Mouse (Mus musculus): Measurements from ENCODE around the gene Bst2. TPM values are rescaled to one million over a fixed set of nuclear protein-coding genes. Genes with fewer than 3 reads are reported as not detected.
"Not testable (repeated sequence)": the region's sequence is repeated elsewhere in the genome, so short reads cannot be mapped to it uniquely, and the experiment has no call there.

Bst2 gene
- polyA plus RNA-seq, 1 experiment: 369 TPM

GRCm38 (mm10) chr8:71525226-71526050 is 11.8 kb downstream of the Bst2 start, which contains the start of gene Ccdc194:
TSS of gene Ccdc194 (minus strand) at chr8:71525711.
- Histone ChIP-seq H3K4me3 (ENCODE audit: insufficient read depth, low read length) (no peak within 1 kb of the TSS), H3K27ac (ENCODE audit: insufficient read depth, low read depth, low read length) (peak within 1 kb of the TSS; percentile 59), H3K4me1 (ENCODE audit: control insufficient read depth, insufficient read depth, low read length) (peaks cover 50% of the 10 kb centered on the region)
- TF ChIP-seq CTCF (IDR thresholded peaks at IDR 0.05; ENCODE audit: low read depth, low read length): no peak
- TF ChIP-seq POLR2A (IDR thresholded peaks at IDR 0.05; ENCODE audit: borderline replicate concordance, low read depth, low read length): no peak

- Histone ChIP-seq H3K4me3 (ENCODE audit: insufficient read depth, low read length) (no peak overlapping the region), H3K27ac (ENCODE audit: insufficient read depth, low read depth, low read length) (no peak overlapping the region), H3K4me1 (ENCODE audit: control insufficient read depth, insufficient read depth, low read length) (peaks cover 21% of the 10 kb centered on the region)
- TF ChIP-seq CTCF (IDR thresholded peaks at IDR 0.05; ENCODE audit: low read depth, low read length) (no peak), POLR2A (IDR thresholded peaks at IDR 0.05; ENCODE audit: borderline replicate concordance, low read depth, low read length) (no peak)
Observed at GRCm38 (mm10) chr8:71521634-71522033, 15.6 kb downstream of the Bst2 start.

DNA sequence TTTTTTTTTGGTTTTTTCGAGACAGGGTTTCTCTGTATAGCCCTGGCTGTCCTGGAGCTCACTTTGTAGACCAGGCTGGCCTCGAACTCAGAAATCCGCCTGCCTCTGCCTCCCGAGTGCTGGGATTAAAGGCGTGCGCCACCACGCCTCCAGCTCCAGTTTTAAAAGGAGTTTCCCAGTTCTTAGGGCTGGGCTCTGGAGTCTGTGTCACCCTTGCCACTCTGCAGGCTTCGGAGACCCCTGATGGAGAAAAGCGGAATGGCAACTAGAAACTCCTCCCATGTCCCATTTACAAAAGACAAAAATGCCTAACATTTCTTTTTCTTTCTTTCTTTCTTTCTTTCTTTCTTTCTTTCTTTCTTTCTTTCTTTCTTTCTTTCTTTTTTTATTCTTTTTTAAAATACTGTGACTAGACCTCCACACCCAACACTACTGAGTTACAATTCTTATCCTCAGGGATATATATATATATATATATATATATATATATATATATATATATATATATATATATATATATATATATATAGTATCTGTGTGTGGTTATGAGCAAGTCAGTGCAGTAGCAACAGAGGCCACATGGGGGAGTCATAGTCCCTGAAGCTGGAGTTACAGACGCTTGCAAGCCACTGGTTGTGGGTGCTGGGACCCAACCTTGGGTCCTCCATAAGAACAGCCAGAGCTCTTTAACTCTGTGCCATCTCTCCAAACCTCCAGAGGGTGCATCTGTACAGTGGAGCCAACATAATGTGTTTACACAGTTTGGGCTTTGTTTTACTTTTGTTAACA is 18.0 kb downstream of the Bst2 start:
- not testable (repeated sequence) for H3K4me3 ChIP-seq (ENCODE audit: insufficient read depth, low read length); H3K4me1 ChIP-seq (ENCODE audit: control insufficient read depth, insufficient read depth, low read length); H3K27ac ChIP-seq (ENCODE audit: insufficient read depth, low read depth, low read length)
- TF ChIP-seq CTCF (IDR thresholded peaks at IDR 0.05; ENCODE audit: low read depth, low read length): peak; percentile 41; the same call in 1 of the 2 replicates

DNA sequence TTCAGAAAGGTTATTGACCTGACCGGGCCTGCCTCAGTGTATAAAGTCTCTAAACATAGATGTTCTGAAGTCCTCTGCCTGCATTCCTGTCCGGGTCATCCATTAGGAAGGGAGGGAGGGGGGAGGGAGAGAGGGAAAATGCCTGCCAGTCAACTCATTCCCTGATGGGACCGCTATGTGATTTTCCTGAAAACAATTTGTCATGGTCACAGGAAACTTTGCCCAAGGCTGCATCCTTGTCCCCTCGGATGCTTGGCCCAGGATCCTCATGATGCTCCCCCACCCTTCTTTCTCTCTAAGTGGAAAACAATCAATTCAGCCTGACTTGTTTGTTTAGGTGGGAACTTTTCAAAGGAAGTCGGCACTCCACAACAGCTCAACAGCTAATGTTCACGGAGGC is 20.5 kb downstream of the Bst2 start:
- Histone ChIP-seq H3K4me3 (ENCODE audit: insufficient read depth, low read length) (no peak overlapping the region), H3K27ac (ENCODE audit: insufficient read depth, low read depth, low read length) (no peak overlapping the region), H3K4me1 (ENCODE audit: control insufficient read depth, insufficient read depth, low read length) (peaks cover under 1% of the 10 kb centered on the region)
- TF ChIP-seq CTCF (IDR thresholded peaks at IDR 0.05; ENCODE audit: low read depth, low read length) (no peak), POLR2A (IDR thresholded peaks at IDR 0.05; ENCODE audit: borderline replicate concordance, low read depth, low read length) (no peak)

DNA sequence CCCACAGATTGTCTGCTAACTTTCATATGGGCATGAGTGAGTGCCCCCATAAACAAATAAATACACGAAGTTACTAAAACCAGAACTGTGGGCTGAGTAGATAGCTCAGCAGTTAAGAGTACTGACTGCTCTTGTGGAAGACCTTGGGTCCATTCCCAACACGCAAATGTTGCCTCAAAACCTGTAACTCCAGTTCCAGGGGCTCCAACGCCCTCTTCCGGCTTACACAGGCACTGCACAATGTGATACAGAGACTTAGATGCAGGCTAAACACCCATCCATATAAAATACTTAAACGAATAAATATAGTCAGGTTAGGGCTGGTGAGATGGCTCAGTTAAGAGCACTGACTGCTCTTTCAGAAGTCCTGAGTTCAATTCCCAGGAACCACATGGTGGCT is 22.2 kb downstream of the Bst2 start:
- no peak overlapping the region for H3K4me3 ChIP-seq (ENCODE audit: insufficient read depth, low read length)
- no peak overlapping the region for H3K27ac ChIP-seq (ENCODE audit: insufficient read depth, low read depth, low read length)
- TF ChIP-seq POLR2A (IDR thresholded peaks at IDR 0.05; ENCODE audit: borderline replicate concordance, low read depth, low read length) (no peak), CTCF (IDR thresholded peaks at IDR 0.05; ENCODE audit: low read depth, low read length) (no peak)
- H3K4me1 ChIP-seq (ENCODE audit: control insufficient read depth, insufficient read depth, low read length): peaks cover 2% of the 10 kb centered on the region; the same call in 1 of the 2 replicates

- Histone ChIP-seq H3K4me1 (ENCODE audit: control insufficient read depth, insufficient read depth, low read length) (peaks cover 2% of the 10 kb centered on the region; the same call in 1 of the 2 replicates), H3K27ac (ENCODE audit: insufficient read depth, low read depth, low read length) (no peak overlapping the region), H3K4me3 (ENCODE audit: insufficient read depth, low read length) (no peak overlapping the region)
- TF ChIP-seq CTCF (IDR thresholded peaks at IDR 0.05; ENCODE audit: low read depth, low read length): no peak
- no peak for TF ChIP-seq POLR2A (IDR thresholded peaks at IDR 0.05; ENCODE audit: borderline replicate concordance, low read depth, low read length)
Observed at GRCm38 (mm10) chr8:71513018-71513754, 24.1 kb downstream of the Bst2 start.

GRCm38 (mm10) chr8:71511644-71512043 is 25.6 kb downstream of the Bst2 start, which contains the start of gene Plvap:
TSS of gene Plvap (minus strand) at chr8:71511752.
- TF ChIP-seq CTCF (IDR thresholded peaks at IDR 0.05; ENCODE audit: low read depth, low read length) (no peak), POLR2A (IDR thresholded peaks at IDR 0.05; ENCODE audit: borderline replicate concordance, low read depth, low read length) (no peak)
- Histone ChIP-seq H3K4me1 (ENCODE audit: control insufficient read depth, insufficient read depth, low read length) (peaks cover 2% of the 10 kb centered on the region; the same call in 1 of the 2 replicates), H3K27ac (ENCODE audit: insufficient read depth, low read depth, low read length) (no peak within 1 kb of the TSS), H3K4me3 (ENCODE audit: insufficient read depth, low read length) (no peak within 1 kb of the TSS)

DNA sequence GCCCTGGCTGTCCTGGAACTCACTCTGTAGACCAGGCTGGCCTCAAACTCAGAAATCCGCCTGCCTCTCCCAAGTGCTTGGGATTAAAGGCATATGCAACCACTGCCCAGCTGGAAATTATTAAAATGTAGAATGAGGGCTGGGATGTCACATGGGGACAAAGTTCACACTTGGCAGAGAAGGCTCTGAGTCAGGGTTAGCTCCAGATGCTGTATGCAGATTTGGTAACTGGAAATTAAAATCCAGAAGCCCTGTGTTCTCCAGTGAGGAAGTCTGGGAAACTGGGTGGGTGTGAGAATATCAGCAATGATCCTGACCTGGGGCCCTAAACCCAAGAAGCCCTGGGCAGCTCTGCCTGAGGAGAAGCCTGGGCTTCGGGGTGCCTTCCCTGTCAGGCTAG is 27.9 kb downstream of the Bst2 start:
- H3K4me3 ChIP-seq (ENCODE audit: insufficient read depth, low read length): no peak overlapping the region
- TF ChIP-seq CTCF (IDR thresholded peaks at IDR 0.05; ENCODE audit: low read depth, low read length): no peak
- TF ChIP-seq POLR2A (IDR thresholded peaks at IDR 0.05; ENCODE audit: borderline replicate concordance, low read depth, low read length): no peak
- peaks cover 2% of the 10 kb centered on the region; the same call in 1 of the 2 replicates for H3K4me1 ChIP-seq (ENCODE audit: control insufficient read depth, insufficient read depth, low read length)
- no peak overlapping the region for H3K27ac ChIP-seq (ENCODE audit: insufficient read depth, low read depth, low read length)

GRCm38 (mm10) chr8:71507589-71508104 is 29.6 kb downstream of the Bst2 start:
- TF ChIP-seq CTCF (IDR thresholded peaks at IDR 0.05; ENCODE audit: low read depth, low read length): no peak
- no peak for TF ChIP-seq POLR2A (IDR thresholded peaks at IDR 0.05; ENCODE audit: borderline replicate concordance, low read depth, low read length)
- H3K27ac ChIP-seq (ENCODE audit: insufficient read depth, low read depth, low read length): no peak overlapping the region
- peaks cover 2% of the 10 kb centered on the region; the same call in 1 of the 2 replicates for H3K4me1 ChIP-seq (ENCODE audit: control insufficient read depth, insufficient read depth, low read length)
- peak overlapping the region; percentile 45 for H3K4me3 ChIP-seq (ENCODE audit: insufficient read depth, low read length)

All from bone marrow macrophage, adult 2 months (primary cell).